Mouse (Mus musculus): ENCODE data around the gene Sytl3.

DNA sequence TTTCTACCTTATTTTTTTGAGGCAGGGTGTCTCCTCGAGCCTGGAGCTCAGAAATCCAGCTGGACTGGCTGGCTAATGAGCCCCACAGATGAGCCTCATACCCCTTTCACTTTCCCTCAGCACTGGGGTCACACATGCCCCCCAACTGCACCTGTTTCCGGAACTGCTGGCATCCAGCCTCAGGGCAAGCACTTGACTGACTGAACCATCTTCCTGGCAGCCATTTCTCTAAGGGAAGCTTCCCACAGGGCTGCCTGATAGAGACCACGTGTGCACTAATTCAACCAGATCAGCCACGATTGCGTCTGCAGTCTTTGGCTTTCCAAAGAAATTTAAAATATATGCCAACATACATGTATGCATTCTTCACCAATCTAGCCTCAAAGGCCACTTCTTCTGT lies 86.6 kb downstream of the Sytl3 start:
- TF ChIP-seq MAX (IDR thresholded peaks at IDR 0.05), result no peak
- no peak for TF ChIP-seq CTCF (IDR thresholded peaks at IDR 0.05; ENCODE audit: control insufficient read depth, insufficient read depth, insufficient read length)
- no peak for TF ChIP-seq USF1 (IDR thresholded peaks at IDR 0.05; ENCODE audit: low read depth)
- TF ChIP-seq CEBPB (IDR thresholded peaks at IDR 0.05; ENCODE audit: low read depth), result no peak
- no peak for TF ChIP-seq FOSL1 (IDR thresholded peaks at IDR 0.05; ENCODE audit: insufficient read depth, low read length, poor library complexity, severe bottlenecking)
- no peak for TF ChIP-seq MYOG (IDR thresholded peaks at IDR 0.05; ENCODE audit: control insufficient read depth, extremely low read depth, insufficient read length)
- TF ChIP-seq MYOD1 (IDR thresholded peaks at IDR 0.05; ENCODE audit: control insufficient read depth, insufficient read length, low read depth), result no peak
